Mouse (Mus musculus): ENCODE data around the gene Vezt. TPM values are rescaled to one million over a fixed set of nuclear protein-coding genes. Genes with fewer than 3 reads are reported as not detected.
A peak's percentile ranks its signal among the peaks of the same experiment; 100 is the strongest.

Vezt gene
- 16.5 and 19.1 TPM in 2 replicates for polyA plus RNA-seq (2012; rRNA removed)

DNA sequence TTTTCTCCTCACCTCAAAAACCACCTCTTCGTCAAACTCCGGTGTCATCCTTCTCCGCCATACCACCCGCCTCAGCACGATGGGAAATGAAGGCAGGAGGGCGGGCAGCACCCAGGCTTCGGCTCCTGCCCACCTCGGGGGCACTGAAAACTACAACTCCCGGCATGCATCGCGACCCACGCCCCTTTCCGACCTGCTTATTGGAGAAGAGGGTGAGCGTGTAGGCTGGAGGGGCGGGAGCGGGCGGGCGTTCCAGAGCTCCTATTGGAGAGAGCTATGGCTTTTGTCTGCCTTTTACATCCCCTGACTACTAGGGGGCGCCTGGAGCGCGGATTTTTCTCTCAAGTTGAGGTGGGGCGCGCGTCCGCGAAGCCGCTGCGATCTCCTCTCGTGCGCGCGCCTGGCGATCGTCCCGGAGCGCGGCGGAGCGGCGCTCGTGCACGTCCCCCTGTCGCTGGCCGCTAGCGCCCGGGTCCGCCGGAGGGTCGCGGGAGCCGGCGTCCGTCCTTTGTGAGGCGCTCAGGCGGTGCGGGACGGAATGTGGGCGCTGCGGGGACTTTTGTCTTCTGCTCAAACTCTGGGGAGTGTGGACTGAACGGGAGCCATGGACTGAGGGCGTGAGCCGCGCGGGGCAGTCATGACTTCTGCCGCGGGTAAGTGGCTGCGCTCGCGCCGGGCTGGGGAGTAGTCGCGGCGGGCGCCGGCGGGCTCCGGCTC lies at the start of gene Vezt, which contains the start of gene Fgd6:
Vezt (minus strand) TSS at position 160 of the 717 bp plus-strand sequence.
Fgd6 (plus strand) TSS at position 344 of the 717 bp plus-strand sequence.
- peak; percentile 99 for DNase-seq (ENCODE audit: low spot score)

DNA sequence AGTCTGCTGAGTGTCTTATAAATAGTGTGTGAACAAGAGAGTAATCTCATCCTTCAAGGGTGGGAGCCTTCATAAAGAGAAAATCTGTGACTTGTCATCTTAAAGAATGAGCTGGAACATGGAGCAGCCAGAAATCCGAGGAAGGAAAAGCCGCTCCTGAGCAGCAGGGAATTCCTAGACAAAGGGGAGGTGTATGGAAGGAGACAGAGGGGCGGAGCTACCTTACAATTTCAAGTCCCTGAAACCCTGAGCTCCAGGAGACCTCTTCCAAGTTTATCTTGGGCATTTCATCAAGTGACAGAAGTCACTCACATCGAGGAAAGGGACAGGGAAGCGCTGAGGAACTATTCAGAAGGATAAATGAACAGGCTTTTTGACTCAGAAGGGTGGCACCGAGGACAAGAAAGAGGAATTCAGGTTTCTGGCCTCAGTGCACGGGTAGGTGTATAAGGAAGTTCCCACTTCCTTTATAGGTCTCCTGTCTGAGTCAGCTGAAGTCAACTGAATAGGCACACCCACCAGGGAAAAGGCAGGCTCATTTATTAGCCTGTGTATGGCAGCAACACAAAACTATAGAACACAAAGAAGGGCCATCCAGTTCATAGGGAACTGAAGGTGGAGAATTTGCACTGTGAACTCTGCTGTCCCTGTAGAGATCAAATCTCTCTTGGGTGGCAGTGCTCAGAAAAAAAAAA lies 46.6 kb upstream of the Vezt start:
- no peak for DNase-seq (ENCODE audit: low spot score)

- no peak for DNase-seq (ENCODE audit: low spot score)
Observed at GRCm38 (mm10) chr10:94080740-94081139, 45.1 kb upstream of the Vezt start.

DNA sequence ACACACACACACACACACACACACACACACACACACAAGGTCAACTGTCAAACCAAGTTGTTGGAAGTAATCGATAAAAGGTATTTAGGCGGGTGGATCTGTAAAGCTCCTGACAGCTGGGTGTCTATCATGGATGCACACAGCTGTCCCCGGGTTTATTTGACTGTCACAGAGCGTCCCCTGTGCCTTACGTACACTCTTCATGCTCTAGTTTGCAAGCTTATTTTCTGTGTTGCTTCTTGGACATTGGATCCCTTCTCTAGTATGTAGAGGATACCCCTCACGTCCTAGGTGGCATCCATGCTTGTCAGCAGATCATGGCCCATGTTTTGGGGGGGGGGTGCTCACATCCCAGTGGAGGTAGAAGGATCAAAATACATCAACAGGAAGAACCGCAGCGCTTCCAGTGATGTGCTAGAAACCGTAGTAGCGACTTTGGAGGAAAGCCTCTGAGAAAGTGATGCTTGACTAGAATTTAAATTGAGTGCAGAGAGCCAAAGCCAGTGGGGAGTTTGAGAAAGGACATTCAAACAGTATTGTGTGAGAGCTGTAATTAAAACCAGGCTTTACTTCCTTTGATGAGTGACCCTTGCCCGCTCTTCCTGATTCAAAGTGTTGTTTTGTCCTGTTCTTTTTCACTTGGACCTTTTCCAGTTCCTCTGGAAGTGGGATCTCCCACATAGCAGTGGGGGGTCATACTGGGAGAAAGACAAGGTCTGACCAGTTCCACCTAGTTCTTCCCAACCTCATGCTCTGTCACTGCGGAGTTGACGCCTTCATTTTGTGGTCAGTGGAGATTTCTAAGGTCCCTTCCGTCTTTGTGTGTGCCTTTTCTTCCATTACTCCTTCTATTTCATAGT lies 41.6 kb upstream of the Vezt start:
- DNase-seq (ENCODE audit: low spot score) = no peak

DNA sequence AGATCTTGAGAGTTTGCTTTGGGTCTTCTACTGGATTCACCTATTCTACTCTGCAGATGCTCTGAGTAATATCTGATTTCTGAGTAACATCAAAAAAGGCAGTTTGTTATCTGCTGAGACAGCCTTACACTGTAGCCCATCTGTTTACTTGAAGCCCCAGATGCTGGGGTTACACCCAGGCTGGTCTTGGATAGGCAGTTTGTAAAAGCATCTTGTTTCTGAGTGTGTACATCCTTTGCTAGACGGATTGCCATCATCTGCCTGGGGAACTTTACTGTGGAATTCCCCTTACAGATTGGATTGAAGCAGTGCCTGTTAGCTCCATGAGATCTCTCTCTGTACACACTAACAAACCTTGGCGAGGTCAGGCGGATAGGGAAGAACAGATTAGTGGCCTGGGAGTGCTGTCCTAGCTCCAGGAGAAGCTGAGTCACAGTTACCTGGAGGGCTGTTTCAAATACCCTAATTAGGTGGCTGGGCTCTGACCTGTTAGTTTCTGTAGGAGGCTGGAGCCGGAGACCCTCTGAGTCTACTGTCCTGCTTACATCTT lies 37.4 kb upstream of the Vezt start:
- DNase-seq (ENCODE audit: low spot score) = no peak

- DNase-seq (ENCODE audit: low spot score) = no peak
Observed at GRCm38 (mm10) chr10:94072261-94072915, 36.8 kb upstream of the Vezt start.

GRCm38 (mm10) chr10:94071641-94072040 lies 36.0 kb upstream of the Vezt start:
- DNase-seq (ENCODE audit: low spot score) = no peak

DNA sequence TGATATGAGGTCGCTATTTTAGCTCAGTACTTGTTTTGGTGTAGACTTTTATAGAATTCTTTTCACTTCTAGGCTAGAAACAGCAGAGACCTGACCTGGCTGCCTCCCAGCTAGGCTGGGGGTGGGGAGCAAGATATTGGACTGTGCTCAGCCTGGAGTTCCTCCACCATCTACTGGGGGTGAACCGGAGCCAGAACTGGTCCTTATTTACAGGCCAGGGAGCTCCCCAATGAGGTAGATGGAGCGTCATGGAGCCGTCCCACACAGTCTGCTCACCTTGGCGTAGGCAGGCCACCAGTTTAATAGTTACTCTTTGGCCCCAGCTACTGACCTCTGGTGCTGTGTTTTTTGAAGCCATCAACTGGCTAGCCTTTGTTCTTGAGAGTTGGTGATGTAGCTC lies 33.1 kb upstream of the Vezt start:
- no peak for DNase-seq (ENCODE audit: low spot score)

DNA sequence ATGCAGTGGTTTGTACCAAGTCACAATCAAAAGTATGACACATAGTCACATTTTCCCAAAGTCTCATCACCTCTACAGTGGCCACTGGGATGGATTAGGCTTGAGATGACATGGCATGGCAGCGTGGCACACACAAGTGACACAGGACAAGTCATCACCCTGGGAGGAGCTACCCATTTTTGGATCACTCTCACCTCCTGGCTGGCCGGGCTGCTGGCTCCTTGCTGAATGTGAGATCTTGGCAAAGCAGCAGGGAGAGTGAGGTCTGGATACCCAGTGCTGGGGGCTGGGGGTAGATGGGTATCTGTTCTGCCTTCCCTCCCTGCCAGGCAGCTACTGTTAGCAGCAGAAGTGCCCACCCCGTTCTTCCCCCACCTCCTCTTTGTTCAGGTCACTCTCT lies 31.3 kb upstream of the Vezt start:
- DNase-seq (ENCODE audit: low spot score) = no peak

DNA sequence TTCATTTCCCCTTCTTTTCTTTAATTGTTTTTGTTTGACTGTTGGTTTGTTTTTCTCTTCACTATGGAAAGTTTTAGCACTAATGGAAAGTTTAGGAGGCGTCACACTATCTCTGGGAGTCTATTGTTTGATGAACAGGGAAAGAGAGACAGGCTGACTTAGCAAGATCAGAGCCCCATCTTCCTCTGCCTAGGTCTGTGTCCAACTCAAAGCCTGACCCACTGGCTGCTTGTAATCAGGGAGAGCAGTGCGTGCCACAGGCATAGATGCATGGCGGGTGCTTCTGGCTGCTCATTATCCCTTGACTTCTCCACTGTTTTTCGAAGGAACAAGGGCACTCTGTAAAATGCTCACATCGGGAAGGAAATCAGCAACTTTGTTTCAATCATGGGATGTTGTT lies 26.7 kb upstream of the Vezt start:
- no peak for DNase-seq (ENCODE audit: low spot score)

- DNase-seq (ENCODE audit: low spot score) = no peak
Observed at GRCm38 (mm10) chr10:94060190-94060589, 24.6 kb upstream of the Vezt start.

DNA sequence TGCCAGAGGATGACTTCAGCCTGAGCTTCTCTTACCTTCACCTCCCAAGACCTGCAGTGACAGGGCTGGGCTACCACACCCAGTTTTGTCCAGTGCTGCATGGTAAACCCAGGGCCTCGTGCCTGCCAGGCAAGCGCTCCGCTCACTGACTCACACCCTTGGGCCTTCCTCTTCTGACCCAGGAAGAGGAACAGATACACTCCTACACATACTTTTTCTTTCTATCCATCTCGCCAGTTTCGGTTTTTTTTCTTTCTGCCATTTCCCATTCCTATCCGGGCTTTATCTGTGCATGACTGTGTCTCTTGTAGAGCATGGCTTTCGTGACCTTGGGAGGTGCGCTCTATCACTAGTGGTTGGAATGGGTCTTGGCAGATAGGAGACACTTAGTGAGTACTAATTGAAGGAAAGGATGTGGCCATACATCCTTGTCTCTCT lies 24.0 kb upstream of the Vezt start:
- no peak for DNase-seq (ENCODE audit: low spot score)

- DNase-seq (ENCODE audit: low spot score) = no peak
Observed at GRCm38 (mm10) chr10:94056487-94056886, 20.9 kb upstream of the Vezt start.

DNA sequence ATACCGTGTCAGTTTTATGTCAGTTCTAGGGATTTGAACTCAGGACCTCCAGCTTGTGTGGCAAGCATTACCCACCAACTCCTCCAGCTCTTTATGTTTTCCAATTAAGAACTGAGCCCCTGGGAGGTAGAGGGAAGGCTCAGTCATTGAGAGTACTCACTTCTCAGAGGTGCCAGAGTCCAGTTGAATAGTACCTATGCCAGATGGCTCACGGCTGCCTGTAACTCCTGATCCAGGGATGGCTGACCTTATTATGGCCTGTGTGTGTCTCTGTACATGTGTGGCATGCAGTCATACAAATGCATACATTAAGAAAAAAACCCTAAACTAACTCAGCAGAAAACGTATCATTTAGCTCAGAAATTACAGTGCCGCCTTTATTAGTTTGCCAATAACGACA lies 15.1 kb upstream of the Vezt start:
- DNase-seq (ENCODE audit: low spot score) = no peak

GRCm38 (mm10) chr10:94049121-94049520 lies 13.5 kb upstream of the Vezt start:
- no peak for DNase-seq (ENCODE audit: low spot score)

DNA sequence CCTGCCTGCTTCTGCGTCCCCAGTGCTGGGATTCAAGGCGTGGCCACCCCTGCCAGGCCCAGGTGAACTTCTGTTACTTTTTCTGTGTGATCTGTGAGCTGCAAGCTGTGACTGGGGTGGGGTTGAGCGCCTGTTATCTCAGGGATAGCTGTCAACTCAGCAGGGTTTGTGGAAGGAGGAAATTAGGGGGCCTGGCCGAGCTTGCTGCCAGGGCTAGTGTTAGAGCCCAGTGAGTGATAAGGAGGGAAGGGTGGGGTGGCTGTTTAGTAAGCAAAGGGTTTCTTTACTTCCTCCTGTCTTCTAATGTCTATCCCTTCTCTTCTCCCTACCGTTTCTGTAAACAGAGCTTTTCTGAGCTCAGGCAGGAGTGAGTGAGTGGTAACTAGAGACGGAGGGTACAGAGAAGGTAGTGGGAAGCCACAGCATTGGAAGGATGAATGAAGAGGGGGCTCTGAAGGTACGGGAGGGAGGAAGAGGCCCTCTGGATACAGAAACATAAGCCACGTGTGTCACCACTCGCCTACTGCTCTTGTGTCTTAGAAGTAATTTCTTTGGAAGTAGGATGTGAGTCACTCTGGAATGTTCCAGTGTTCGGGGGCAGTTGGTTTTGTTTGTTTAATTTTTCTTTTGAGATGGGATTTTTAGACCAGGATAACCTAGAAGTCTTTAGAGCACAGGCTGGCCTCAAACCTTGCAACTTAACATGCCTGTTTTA lies 12.4 kb upstream of the Vezt start:
- no peak for DNase-seq (ENCODE audit: low spot score)

DNA sequence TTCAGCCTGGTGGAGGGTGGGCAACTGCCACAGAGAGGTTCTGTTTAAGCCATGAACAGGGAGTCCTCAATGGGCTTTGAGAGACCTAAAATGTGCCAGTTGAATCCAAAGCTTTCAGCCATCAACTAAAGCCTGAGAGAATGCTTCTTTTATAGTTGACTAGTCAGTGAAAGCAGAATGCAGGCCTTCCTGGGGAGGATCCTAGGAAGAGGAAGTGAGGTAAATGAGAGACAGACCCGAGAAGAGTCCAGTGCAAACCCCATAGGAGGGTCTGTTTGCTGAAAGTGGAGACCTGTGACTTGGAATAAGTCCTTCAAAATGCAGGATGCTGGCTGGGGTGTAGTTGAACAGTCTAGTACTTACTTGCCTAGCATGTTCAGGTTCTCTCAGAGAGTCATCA lies 11.4 kb upstream of the Vezt start:
- DNase-seq (ENCODE audit: low spot score) = no peak

GRCm38 (mm10) chr10:94045301-94045700 lies 9.7 kb upstream of the Vezt start:
- DNase-seq (ENCODE audit: low spot score) = no peak

- DNase-seq (ENCODE audit: low spot score) = no peak
Observed at GRCm38 (mm10) chr10:94043908-94044307, 8.3 kb upstream of the Vezt start.

- DNase-seq (ENCODE audit: low spot score) = no peak
Observed at GRCm38 (mm10) chr10:94038366-94039260, 3.0 kb upstream of the Vezt start.

Data from urinary bladder, adult 2 months (tissue).